Comparison of ENCODE assay signal across 19 mouse cellular contexts in genomic region chr13:114319136-114319535, GRCm38 (mm10).
"Had no signal": no experiment of that assay in that cellular context is flagged by ENCODE, and none has a peak within 500 bp of the region (broad histone marks: within the 10 kb centered on the region; RNA-seq: fewer than 3 reads in every experiment).

No protein-coding gene starts in this region.

- DNase-seq: gastrocnemius, adult 2 months; gastrocnemius, postnatal 10 days; gastrocnemius, postnatal 25 days; heart, adult 18-20 months; heart, postnatal 10 days; heart, postnatal 4 days; kidney, adult 18-20 months; kidney, adult 8-10 months; kidney, postnatal 36 days; liver; liver, embryonic 13.5 days had no signal

- ATAC-seq: hindbrain, embryonic 16.5 days; inflammation-experienced regulatory T-cells, adult 6 months; intestine, embryonic 15.5 days; intestine, postnatal 0 days had no signal

- H3K27me3 ChIP-seq: heart, embryonic 12.5 days; hindbrain, embryonic 12.5 days; intestine, embryonic 15.5 days; kidney, embryonic 15.5 days; limb, embryonic 12.5 days; liver, embryonic 13.5 days had no signal
